Mouse (Mus musculus) left cerebral cortex, adult 11 months (tissue): ENCODE measurements at regions not wholly inside any gene's neighbourhood (a gene's known extent, or its start where the extent isn't known, plus 50 kb on each side); places are given as distances from the start of the nearest gene placed in this dataset.

Source experiments
- DNase-seq: peaks from one replicate; pipeline ENCODE4 v3.0.0; 2022; ENCODE audit warnings: low spot score

DNA sequence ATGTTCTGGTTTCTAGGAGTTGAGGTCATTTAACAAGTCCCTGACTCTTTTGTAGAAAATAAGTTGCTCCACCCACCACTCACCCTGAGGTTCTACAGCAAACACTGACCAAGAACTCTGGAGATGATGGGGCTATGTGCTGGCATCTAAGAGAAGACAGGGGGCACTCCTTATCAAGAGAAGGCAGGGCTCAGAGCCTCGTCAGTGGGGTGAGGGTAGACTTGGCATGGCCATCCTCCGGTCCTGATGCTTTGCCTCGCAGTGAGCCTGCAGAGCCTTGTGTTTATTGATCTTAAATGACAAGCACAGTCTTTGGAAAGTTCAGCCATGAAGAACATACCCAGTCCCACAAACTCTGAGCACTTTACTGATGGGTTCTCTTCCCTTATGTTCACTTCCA is 370.1 kb upstream of the 3110018I06Rik start:
- no peak for DNase-seq

- no peak for DNase-seq
Measured at GRCm38 (mm10) chr12:107119076-107119475, 369.4 kb upstream of the 3110018I06Rik start.

- no peak for DNase-seq
Measured at GRCm38 (mm10) chr12:107120486-107121186, 367.8 kb upstream of the 3110018I06Rik start.

- no peak for DNase-seq
Measured at GRCm38 (mm10) chr12:107121990-107122389, 366.4 kb upstream of the 3110018I06Rik start.

DNA sequence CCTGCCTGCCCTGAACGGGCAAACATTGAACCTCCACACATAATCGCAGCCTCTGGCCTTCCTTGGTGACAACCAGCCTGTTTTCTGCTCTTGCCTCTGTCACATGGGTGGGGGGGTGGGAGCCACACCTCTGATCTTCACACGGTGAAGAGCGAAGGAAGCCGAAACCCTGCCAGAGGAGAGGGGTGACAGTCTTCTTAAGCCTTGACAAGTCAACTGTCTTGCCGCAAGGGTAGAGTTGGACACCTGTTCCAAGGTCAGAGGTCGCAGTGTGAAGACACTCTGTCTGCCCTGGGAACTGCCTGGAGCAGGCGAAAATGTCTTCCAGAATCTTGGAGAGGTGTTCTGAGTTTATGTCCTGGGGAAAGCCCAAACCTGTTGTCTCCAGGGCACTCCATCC is 364.8 kb upstream of the 3110018I06Rik start:
- DNase-seq = no peak

GRCm38 (mm10) chr12:107124263-107124885 is 364.1 kb upstream of the 3110018I06Rik start:
- DNase-seq = no peak

DNA sequence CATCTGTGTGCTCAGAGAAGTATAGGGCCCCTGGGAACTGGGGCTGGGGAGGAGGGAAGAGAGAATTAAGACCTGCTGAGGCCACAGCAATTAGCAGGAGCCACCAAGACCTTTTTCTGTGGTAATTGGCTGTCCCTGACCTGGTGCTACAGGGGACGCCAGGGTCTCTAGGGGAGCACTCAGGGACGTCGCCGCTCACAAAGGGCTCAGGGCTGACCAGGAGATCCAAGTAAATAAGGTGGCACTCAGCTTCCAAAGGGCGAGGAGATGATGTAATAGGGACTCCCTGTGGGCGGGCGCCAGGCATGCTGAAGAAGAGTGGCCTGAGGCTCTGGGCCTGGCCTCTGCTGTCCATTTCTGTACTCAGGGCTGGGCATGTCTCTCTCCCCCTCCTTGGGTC is 363.2 kb upstream of the 3110018I06Rik start:
- no peak for DNase-seq

- DNase-seq = no peak
Measured at GRCm38 (mm10) chr12:107126056-107126455, 362.4 kb upstream of the 3110018I06Rik start.

GRCm38 (mm10) chr12:107127591-107127990 is 360.8 kb upstream of the 3110018I06Rik start:
- no peak for DNase-seq

DNA sequence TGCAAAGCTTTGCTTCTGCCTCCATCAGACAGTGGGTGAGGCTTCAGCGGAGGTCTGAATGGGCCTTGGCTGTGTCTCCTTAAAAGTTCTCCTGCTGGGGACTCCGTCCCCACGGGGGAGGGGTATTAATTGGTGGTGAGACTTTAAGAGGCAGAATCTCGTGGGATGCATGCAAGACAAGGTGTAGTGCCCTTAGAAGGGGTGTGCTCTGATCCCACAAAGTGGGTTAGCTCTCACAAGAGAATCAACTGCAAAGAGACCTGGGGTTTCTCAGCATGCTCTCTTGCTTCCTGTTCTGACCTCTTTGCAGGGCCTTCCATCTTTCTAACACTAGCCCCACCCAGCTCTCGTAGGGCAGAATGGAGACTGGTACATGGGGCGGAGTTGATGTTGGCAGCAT is 359.2 kb upstream of the 3110018I06Rik start:
- DNase-seq = no peak

- DNase-seq = no peak
Measured at GRCm38 (mm10) chr12:107131351-107131750, 357.1 kb upstream of the 3110018I06Rik start.

DNA sequence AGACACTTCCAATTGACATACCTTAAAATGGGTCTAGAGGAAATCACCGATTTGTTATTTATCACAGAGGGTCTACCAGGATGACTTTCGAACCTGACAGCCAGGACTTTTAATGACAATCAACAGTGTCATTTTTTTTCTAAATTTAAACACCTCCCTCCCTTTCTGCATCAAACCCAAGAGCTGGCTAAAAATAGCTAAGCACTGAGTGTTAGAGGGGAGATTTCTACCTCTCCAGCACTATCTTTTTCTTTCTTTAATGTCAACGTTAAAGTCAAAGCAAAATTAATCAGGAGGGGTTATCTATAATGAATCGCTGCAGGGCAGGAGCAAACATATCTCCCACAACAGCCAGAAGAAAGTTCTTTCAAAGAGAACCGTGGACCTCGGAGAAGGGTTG is 356.6 kb upstream of the 3110018I06Rik start:
- DNase-seq = no peak

GRCm38 (mm10) chr12:107132501-107132900 is 355.9 kb upstream of the 3110018I06Rik start:
- no peak for DNase-seq

DNA sequence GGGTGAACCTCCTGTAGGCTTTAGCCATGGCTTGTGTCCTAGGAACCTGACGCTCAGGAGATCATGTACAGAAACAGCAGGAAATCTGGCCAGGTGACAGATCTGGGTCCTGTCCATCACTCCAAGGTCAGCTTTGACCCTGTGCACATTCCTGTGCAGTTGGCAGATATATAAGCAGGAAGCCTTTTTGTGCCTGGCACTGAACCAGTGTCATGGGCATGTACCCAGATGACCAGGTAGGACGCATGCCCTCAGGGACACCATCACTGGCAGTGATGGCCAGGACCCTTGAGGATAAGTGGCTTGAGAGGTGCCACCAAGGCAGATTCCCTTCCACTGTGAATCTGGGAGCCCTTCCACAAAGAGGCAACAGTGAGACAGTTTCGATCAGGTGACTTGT is 354.1 kb upstream of the 3110018I06Rik start:
- no peak for DNase-seq

DNA sequence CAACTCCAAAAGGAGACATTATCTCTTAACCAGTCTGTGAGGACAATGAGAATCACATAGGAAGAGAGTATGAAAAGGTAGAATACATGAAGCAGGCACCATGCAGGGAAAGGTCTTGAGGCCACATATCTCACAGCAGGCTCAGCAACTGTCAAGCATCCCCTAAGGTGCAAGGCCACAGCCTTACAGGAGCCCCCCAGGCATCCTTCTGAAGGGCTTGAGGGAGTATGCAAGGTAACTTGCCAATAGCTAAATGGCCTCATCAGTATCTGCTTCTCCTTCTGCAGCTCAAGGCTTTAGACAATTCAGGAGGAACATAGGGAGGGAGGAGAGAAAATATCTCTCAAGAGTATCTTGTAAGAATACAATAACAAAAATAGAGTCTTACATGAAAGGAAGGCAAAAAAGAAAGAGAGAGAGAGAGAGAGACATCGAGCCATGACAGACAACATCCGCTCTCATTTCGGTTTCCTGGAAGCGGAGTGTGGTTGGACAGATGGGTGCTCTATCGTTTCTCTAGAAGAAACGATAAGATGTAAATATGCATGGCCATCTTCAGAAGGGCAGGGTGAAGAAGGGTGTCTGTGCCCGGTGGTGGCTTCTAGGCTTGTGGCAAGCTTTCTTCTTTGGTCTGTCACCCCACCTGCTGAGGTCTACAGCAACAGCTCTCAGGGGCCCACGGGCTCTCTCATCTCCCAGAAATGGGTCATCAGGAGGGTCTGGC is 349.6 kb upstream of the 3110018I06Rik start:
- no peak for DNase-seq

DNA sequence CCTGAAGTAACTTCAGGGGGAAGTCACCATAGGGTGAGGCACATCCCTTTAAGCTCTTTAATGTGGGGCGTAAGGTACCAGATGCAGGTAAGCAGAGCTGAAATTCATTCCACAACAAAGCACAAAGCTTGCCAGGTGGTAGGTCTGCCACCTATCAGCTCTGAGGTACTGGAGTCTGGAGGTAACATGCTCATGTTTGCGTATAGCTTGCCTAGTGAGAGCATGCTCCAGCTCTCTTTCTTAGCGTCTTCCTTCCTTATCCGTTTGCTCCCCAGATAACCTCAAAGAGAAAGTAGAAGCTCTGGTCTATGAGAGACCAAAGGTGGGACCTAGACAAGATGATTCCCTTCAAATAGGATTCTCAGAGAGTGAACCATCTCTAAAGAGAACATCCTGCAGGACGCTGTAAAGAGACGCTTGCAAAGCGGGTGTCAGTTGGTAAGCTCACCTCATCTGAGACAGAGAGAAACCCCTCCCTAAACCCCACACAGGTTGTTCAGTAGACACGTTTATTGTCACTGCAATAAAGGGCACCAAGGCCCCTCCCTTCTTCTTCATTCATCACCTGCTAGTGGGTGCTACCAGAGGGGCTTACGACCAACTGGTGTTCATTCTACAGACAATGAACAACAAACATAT is 347.4 kb upstream of the 3110018I06Rik start:
- DNase-seq = no peak

DNA sequence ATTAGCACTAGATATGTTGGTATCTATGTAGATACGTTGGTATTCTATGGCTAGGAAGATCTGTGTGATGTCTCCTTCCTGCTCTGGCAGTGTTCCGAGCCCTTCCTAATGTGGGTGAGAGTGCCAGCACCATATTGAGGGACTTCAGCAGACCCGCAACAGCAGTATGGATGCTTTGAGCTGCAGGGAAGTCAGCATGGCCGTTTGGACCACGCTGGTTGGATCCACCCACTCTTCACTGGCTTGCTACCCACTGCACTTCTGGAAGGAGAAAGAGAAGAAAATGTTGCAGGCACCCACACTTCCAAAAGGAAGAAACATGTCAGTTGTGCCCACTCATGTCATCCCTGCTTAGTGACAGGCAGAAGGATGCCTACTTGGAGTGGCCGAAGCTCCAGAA is 346.2 kb upstream of the 3110018I06Rik start:
- peak; percentile 44 for DNase-seq

- no peak for DNase-seq
Measured at GRCm38 (mm10) chr12:107146608-107147121, 341.8 kb upstream of the 3110018I06Rik start.

DNA sequence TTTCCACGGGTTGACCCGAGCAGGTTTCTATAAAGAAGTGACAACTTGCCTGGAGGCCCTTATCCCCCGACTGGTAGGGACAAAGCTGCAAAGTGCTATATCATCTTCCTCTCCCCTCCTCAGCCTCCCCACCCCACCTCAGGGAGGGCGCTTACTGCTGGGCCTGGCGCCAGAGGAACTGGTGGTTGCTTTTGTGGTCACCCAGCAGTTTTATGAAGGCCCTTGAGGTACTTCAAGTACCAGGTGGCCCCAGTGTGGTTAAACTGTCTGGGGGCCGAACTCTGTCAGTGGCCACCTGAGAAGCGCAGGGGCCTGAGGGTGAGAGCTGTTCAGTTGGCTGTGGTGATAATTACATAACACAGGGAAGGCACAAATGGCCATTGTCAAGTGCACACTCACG is 340.0 kb upstream of the 3110018I06Rik start:
- no peak for DNase-seq

GRCm38 (mm10) chr12:107151089-107151488 is 337.3 kb upstream of the 3110018I06Rik start:
- DNase-seq = no peak

- no peak for DNase-seq
Measured at GRCm38 (mm10) chr12:107154668-107155067, 333.8 kb upstream of the 3110018I06Rik start.

DNA sequence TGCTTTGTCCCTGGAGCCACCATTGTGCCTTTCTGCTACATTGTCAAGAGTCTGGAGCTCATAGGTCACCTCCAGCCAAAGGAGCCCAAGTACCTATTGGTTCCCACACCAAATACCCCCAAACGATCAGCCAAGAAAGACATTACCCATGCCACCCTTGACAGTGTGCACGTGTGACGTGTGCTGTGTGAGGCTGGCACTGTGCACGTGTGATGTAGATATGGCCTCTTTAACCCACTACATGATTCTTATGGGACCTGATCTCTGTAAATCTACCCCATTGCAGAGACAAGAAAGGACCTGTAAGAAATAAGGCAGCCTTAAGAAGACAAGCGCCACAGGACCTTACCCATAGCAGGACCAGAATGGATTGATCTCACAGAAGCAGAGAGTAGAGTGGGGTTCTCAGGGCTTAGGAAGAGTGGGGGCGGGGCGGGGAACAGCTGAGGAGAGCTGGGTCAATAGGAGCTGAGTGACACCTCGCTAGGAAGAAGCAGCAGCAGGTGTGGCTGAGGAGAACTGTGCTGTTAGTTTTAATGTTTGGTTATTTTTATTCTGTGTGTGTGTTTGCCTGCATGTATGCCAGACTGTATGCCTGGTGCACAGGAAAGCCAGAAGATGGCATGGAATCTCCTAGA is 331.5 kb upstream of the 3110018I06Rik start:
- DNase-seq = no peak
